Mouse (Mus musculus): Measurements from ENCODE around the gene Kit.

DNA sequence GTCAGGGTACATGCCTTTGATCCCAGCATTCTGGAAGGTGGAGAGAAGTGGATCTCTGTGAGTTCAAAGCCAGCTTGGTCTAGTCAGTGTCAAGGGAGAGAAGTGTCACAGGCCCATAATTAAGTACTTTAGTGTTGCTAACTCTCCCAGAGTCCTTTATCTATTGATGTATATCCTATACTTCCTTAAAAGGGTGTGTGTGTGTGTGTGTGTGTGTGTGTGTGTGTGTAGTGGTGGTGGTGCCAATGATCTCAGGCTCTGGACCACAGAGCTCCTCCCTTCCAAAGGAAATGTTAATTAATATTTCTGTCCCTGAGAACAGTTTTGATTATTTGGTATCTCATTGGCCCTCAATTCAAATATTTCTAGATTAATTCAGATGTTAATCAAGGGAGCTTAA, 50.3 kb downstream of the Kit start:
- TF ChIP-seq POLR2A (IDR thresholded peaks at IDR 0.05; ENCODE audit: insufficient read length, low read depth), result no peak
- no peak for TF ChIP-seq E2F4 (IDR thresholded peaks at IDR 0.05; ENCODE audit: insufficient read depth)
- no peak for TF ChIP-seq MYOD1 (IDR thresholded peaks at IDR 0.05; ENCODE audit: control insufficient read depth in 1 of 3, insufficient read length in 2 of 3, low read depth in 2 of 3)
- TF ChIP-seq MAX (IDR thresholded peaks at IDR 0.05; ENCODE audit: low read depth), result no peak
- TF ChIP-seq CEBPB (IDR thresholded peaks at IDR 0.05; ENCODE audit: insufficient read depth, poor library complexity, severe bottlenecking), result no peak
- TF ChIP-seq POLR2AphosphoS2 (IDR thresholded peaks at IDR 0.05; ENCODE audit: insufficient read length, low read depth), result no peak
- TF ChIP-seq REST (IDR thresholded peaks at IDR 0.05; ENCODE audit: insufficient read depth, insufficient read length), result no peak
- TF ChIP-seq TCF12 (IDR thresholded peaks at IDR 0.05; ENCODE audit: insufficient read depth, poor library complexity, severe bottlenecking), result no peak
- no peak for TF ChIP-seq USF1 (IDR thresholded peaks at IDR 0.05; ENCODE audit: low read depth)
- TF ChIP-seq MYOG (IDR thresholded peaks at IDR 0.05; ENCODE audit: control insufficient read depth in 1 of 3, insufficient read depth in 1 of 3, insufficient read length in 2 of 3, low read depth in 2 of 3), result no peak
- no peak for TF ChIP-seq TCF3 (IDR thresholded peaks at IDR 0.05; ENCODE audit: insufficient read length, low read depth)
- TF ChIP-seq SRF (IDR thresholded peaks at IDR 0.05; ENCODE audit: control insufficient read depth, insufficient read length, low read depth), result no peak

All from myocyte (in vitro differentiated cells).